13 mouse cellular contexts compared by ENCODE assay signal in genomic region chr7:133863684-133864083, GRCm38 (mm10).
"Had no signal": no experiment of that assay in that cellular context is flagged by ENCODE, and none has a peak within 500 bp of the region (broad histone marks: within the 10 kb centered on the region; RNA-seq: fewer than 3 reads in every experiment).

No protein-coding gene starts in this region.

- ATAC-seq: midbrain, embryonic 15.5 days had no signal

- H3K4me2 ChIP-seq: liver, embryonic 13.5 days; midbrain, embryonic 15.5 days had no signal

- H3K9me3 ChIP-seq: liver, embryonic 13.5 days; midbrain, embryonic 15.5 days had no signal

- H3K27me3 ChIP-seq: liver, embryonic 13.5 days; midbrain, embryonic 15.5 days had no signal

- H3K36me3 ChIP-seq: liver, embryonic 13.5 days; midbrain, embryonic 15.5 days had no signal

- H3K4me3 ChIP-seq: left cerebral cortex, adult 2 months; liver, embryonic 13.5 days; midbrain, embryonic 15.5 days had no signal

- H3K27ac ChIP-seq: left cerebral cortex, adult 2 months; liver, embryonic 13.5 days had no signal

- DNase-seq: kidney, adult 2 months; kidney, postnatal 10 days; kidney, postnatal 36 days; layer of hippocampus, postnatal 36 days; liver, embryonic 13.5 days; lung, adult 2 months; lung, postnatal 14 days; lung, postnatal 4 days; thymus, adult 2 months; thymus, postnatal 14 days; thymus, postnatal 4 days had no signal

- H3K9ac ChIP-seq: liver, embryonic 13.5 days; midbrain, embryonic 15.5 days had no signal

- H3K4me1 ChIP-seq: liver, embryonic 13.5 days; midbrain, embryonic 15.5 days had no signal
